Mouse (Mus musculus) liver, adult 2 months (tissue): ENCODE data around the gene Tsg101.

Experiments
- CTCF ChIP-seq: fragments of 200-500 bp; IDR thresholded peaks from 2 replicates; pipeline ENCODE4 v1.5.1; 2011; ENCODE audit warnings: low read depth, low read length, control low read depth
- POLR2A ChIP-seq: fragments of 200-500 bp; IDR thresholded peaks from 2 replicates; pipeline ENCODE4 v1.6.1; 2011; ENCODE audit warnings: low read length, control low read depth; ENCODE audit not compliant: insufficient read depth; ENCODE audit errors: extremely low read depth

DNA sequence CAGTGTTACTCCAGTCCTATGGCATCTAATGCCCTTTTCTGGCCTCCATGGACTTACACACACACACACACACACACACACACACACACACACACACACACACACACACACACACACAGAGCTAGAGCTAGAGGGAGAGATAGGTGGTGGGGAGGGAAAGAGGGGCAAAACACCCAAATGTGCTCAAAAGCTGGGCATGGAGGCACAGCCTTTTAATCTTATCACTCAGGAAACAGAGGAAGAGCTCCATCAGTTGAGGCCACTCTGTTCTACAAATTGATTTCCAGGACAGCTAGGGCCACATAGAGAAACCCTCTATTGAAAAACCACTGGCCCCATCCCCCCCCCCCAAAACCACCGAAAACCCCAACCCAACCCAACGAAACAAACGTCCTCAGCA lies 36.5 kb downstream of the Tsg101 start:
- TF ChIP-seq CTCF (no peak), POLR2A (no peak)
